Mouse (Mus musculus): ENCODE data around the gene Olfr1261. TPM values are rescaled to one million over a fixed set of nuclear protein-coding genes. Genes with fewer than 3 reads are reported as not detected.

Gene Olfr1261
- polyA plus RNA-seq, 1 experiment from 2014 or later: not detected

Other genes starting within 250 kb of the Olfr1261 start
- not detected in 2 replicates for gene Olfr1253, start 234.1 kb upstream of the Olfr1261 start, polyA plus RNA-seq (2015; fragmentation: Nextera tagmentation; extraction: Ambion mirVana)
- not detected in 2 replicates for gene Olfr1254, start 197.6 kb upstream of the Olfr1261 start, polyA plus RNA-seq (2015; fragmentation: Nextera tagmentation; extraction: Ambion mirVana)
- not detected in 2 replicates for gene Olfr1255, start 179.2 kb upstream of the Olfr1261 start, polyA plus RNA-seq (2015; fragmentation: Nextera tagmentation; extraction: Ambion mirVana)
- not detected in 2 replicates for gene Olfr1256, start 149.7 kb upstream of the Olfr1261 start, polyA plus RNA-seq (2015; fragmentation: Nextera tagmentation; extraction: Ambion mirVana)
- gene Olfr48, start 143.0 kb upstream of the Olfr1261 start, polyA plus RNA-seq (2015; fragmentation: Nextera tagmentation; extraction: Ambion mirVana): not detected in 2 replicates
- not detected in 2 replicates for gene Olfr1257, start 112.8 kb upstream of the Olfr1261 start, polyA plus RNA-seq (2015; fragmentation: Nextera tagmentation; extraction: Ambion mirVana)
- gene Olfr1258, start 63.9 kb upstream of the Olfr1261 start, polyA plus RNA-seq (2015; fragmentation: Nextera tagmentation; extraction: Ambion mirVana): not detected in 2 replicates
- not detected in 2 replicates for gene Olfr1259, start 42.6 kb upstream of the Olfr1261 start, polyA plus RNA-seq (2015; fragmentation: Nextera tagmentation; extraction: Ambion mirVana)
- gene Olfr1260, start 16.9 kb upstream of the Olfr1261 start, polyA plus RNA-seq (2015; fragmentation: Nextera tagmentation; extraction: Ambion mirVana): not detected in 2 replicates
- not detected in 2 replicates for gene Olfr1262, start 8.9 kb downstream of the Olfr1261 start, polyA plus RNA-seq (2015; fragmentation: Nextera tagmentation; extraction: Ambion mirVana)
- gene Olfr1263, start 20.9 kb downstream of the Olfr1261 start, polyA plus RNA-seq (2015; fragmentation: Nextera tagmentation; extraction: Ambion mirVana): not detected in 2 replicates
- not detected in 2 replicates for gene Olfr1264, start 34.4 kb downstream of the Olfr1261 start, polyA plus RNA-seq (2015; fragmentation: Nextera tagmentation; extraction: Ambion mirVana)
- not detected in 2 replicates for gene Olfr1265, start 44.1 kb downstream of the Olfr1261 start, polyA plus RNA-seq (2015; fragmentation: Nextera tagmentation; extraction: Ambion mirVana)
- gene Olfr140, start 72.4 kb downstream of the Olfr1261 start, polyA plus RNA-seq (2015; fragmentation: Nextera tagmentation; extraction: Ambion mirVana): not detected in 2 replicates
- gene Olfr1269, start 130.2 kb downstream of the Olfr1261 start, polyA plus RNA-seq (2015; fragmentation: Nextera tagmentation; extraction: Ambion mirVana): not detected in 2 replicates
- gene Olfr32, start 151.1 kb downstream of the Olfr1261 start, polyA plus RNA-seq (2015; fragmentation: Nextera tagmentation; extraction: Ambion mirVana): not detected in 2 replicates
- gene Olfr1270, start 161.9 kb downstream of the Olfr1261 start, polyA plus RNA-seq (2015; fragmentation: Nextera tagmentation; extraction: Ambion mirVana): not detected in 2 replicates
- not detected in 2 replicates for gene Olfr1506, start 233.3 kb downstream of the Olfr1261 start, polyA plus RNA-seq (2015; fragmentation: Nextera tagmentation; extraction: Ambion mirVana)